Mouse (Mus musculus) inflammation-experienced regulatory T-cells, adult 6 months (primary cell): ENCODE data around the gene AC129217.1. TPM values are rescaled to one million over a fixed set of nuclear protein-coding genes. Genes with fewer than 3 reads are reported as not detected.

Experiments used
- ATAC-seq: one replicate; pipeline ENCODE4 v1.8.0; 2017
- polyA plus RNA-seq, 3 experiments: library from polyadenylated mRNA; unstranded; fragments of 100-300 nt; shearing (Covaris generic); gene quantifications; one replicate each; pipeline ENCODE4 v1.2.1; 2017

The AC129217.1 gene
- polyA plus RNA-seq, 3 experiments from 2014 or later: not detected

DNA sequence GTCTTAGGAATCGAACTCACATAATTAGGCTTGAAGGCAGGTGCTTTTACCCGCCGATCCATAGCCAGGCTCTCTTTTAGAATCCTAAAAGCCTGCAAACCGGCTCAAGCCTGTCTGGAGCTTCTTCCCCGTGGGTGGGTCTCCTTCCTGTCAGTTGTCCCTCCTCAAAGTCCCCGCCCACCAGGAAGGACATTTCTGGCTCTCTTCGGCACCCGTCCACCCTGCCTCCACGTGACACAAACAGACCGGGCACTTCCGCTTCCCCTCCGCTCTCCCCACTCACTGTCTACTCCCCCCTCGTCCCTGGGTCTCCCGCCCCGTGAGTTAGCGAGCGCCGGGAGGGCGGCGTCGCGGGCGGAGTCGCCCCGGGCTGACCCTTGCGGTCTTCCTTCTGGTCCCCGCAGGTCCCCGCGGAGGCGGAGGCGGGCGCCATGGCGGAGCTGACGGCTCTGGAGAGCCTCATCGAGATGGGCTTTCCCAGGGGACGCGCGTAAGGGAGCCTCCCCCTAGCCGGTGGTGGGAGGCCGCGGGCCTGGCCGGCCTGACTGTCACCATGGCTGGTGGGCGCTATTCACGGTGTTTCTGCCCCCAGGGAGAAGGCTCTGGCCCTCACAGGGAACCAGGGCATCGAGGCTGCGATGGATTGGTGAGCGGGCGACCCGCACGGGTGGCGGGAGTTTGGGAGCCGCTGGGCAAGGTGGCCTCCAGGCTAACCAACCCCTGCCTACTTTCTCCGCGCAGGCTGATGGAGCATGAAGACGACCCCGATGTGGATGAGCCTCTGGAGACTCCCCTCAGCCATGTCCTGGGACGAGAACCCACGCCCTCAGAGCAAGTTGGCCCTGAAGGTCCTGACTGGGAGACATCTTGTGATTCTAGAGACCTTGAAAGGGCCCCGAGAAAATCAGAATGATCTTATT is 42.0 kb downstream of the AC129217.1 start, which contains the start of gene Ubxn1:
Gene Ubxn1, plus strand, starts transcription at position 230 of the 920 bp plus-strand sequence.
- ATAC-seq: peak; percentile 98

DNA sequence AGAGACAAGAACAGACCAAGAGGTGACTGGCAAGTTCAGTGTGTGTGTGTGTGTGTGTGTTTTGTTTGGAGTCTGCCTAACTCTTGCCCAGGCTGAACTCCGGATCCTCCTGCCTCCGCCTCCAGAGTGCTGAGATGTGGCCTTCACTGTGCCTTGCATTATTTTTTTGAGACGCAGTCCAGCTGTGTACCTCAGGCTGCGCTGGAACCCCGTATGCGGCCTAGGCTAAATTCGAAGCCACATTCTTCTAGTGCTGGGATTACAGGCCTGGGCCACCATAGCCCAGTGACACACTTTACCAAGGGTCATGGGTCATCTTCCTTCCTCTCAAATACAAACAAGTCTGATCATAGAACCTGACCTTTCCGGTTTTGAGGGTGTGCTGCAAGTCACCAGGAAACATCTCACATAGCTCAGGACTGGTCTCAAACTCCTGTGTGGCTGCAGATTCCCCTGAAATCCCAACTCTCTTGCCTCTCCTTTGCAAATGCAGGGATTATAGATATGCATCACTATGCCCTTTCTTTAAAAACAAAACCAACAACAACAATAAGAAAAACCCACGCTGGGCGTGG is 42.8 kb downstream of the AC129217.1 start:
- ATAC-seq: no peak

DNA sequence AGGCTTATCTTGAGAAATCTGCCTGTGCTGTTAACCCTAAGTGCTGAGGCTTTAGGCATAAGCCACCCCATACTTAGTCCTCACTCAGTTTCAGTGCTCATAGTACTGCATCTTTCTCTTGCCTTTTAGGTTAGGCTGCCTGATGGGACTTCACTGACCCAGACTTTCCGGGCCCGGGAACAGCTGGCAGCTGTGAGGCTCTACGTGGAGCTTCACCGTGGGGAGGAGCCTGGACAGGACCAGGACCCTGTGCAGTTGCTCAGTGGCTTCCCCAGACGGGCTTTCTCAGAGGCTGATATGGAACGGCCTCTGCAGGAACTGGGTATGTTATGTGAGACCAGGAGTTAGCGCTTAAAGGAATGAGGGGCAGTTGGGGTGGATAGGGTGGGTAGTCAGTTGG is 45.5 kb downstream of the AC129217.1 start:
- ATAC-seq: no peak

DNA sequence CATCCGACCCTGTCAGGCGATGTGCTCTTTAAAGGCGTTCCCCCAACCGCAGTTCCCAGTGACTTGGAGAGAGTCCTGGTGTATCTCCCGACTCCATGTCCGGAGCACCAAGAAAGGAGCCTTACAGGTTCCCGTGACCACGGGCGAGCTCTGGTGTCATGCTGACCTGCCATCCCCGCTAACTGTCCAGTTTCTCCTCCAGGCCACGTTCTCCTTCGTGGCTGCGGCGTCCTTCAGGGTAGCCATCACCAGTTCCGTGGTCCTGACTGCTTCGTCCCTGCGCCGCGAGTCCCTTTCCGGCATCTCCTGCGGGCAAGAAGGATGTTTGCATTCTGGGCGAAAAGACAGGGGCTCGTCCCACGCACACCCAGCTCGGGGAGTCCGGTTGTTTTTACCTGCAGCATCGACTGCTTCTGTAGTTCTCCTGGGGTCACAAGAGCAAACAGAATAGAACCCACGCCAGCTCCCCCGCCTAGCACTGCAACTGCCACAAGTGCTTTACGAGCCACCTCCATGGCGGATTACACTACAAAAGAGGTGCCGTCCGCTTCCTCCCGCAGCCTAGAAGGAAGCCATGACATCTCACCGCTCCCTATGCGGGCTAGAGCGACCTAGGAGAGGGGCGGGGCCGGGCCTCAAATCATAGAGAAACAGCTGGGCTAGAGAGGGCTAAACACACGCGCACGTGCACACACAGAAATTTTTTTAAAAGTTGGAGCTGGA is 50.9 kb downstream of the AC129217.1 start, which contains the start of gene Uqcc3:
Gene Uqcc3, minus strand, starts transcription at position 613 of the 723 bp plus-strand sequence.
- ATAC-seq: peak; percentile 98

DNA sequence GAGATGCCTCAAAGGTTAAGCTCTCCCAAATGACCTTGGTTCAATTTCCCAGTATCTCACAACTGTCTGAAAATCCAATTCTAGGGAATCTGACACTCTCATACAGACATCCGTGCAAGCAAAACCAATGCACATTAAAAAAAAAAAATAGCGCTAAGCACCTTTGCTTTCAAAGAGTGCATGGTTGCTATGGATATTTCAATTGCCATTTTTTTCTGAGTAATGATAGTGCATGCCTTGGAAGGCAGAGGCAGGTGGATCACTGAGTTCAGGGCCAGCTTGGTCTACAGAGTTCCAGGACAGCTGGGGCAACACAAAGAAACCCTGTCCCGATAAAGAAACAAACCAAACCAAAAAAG is 51.4 kb downstream of the AC129217.1 start:
- peak; percentile 59 for ATAC-seq

- no peak for ATAC-seq
Measured at GRCm38 (mm10) chr19:8883616-8884015, 54.0 kb downstream of the AC129217.1 start, which contains the start of the genes Lbhd1 and Gm49403. TSS of gene Lbhd1 (plus strand) at chr19:8883732. TSS of gene Gm49403 (plus strand) at chr19:8883930.

- ATAC-seq: no peak
Measured at GRCm38 (mm10) chr19:8886916-8887584, 57.5 kb downstream of the AC129217.1 start.

DNA sequence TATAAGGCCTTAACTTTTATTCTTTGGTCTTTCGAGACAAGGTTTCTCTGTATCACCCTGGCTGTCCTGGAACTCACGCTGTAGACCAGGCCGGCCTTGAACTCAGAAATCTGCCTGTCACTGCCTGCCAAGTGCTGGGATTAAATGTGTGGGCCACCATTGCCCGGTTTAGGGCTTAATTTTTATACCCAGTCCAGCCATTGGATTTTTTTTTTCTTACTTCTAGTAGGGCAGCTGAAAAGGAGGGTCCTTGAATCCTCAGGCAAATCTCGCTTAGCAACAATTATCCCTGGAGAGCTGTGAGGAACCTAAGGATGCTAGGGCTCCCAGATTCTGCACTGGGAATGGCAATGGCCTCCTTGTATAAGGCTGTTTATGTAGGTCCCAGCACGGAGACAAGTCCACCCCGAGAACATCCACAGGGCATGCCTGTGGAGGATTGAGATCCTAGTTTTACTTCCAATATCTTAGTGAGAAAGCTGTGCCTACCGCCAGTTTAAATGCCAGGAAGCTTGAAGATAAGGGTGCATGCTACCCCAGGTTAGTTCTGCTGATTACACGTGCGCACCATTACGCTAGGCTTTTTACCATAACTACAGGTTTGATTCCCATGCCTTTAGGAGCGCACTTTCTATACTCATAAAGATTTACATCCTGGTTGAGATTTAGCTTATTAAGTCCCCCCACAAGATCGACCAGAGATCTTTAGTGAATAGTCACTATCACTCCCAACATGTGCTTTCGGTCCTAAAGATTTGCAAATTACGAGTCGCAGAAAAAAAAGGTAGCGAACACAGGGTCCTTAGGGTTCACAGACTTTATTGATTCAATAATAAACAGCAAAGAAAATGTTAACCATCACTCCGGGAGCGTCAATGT is 58.3 kb downstream of the AC129217.1 start:
- ATAC-seq: no peak

GRCm38 (mm10) chr19:8888511-8889385 is 59.2 kb downstream of the AC129217.1 start, which contains the start of the genes 1810009A15Rik and Gm49416:
TSS of gene 1810009A15Rik (plus strand) at chr19:8888853.
TSS of gene Gm49416 (plus strand) at chr19:8888926.
- ATAC-seq: peak; percentile 98

Other genes starting within 250 kb of the AC129217.1 start
- not detected for gene Slc22a8, start 238.5 kb upstream of the AC129217.1 start, polyA plus RNA-seq
- not detected for gene Slc22a6, start 211.7 kb upstream of the AC129217.1 start, polyA plus RNA-seq
- not detected for gene Chrm1, start 166.0 kb upstream of the AC129217.1 start, polyA plus RNA-seq
- 10 to 100 TPM; 60.5 to 74.4 (median 68.9) TPM for gene Slc3a2, start 106.4 kb upstream of the AC129217.1 start, polyA plus RNA-seq
- gene Wdr74, start 93.9 kb upstream of the AC129217.1 start, polyA plus RNA-seq: 10 to 100 TPM; 38.0 to 71.7 (median 66.5) TPM
- 1 to 10 TPM in 1 of 3 experiments, not detected in 2; 1.8 TPM for gene 1700092M07Rik, start 89.1 kb upstream of the AC129217.1 start, polyA plus RNA-seq
- 100 to 1,000 TPM in 2 of 3 experiments, 10 to 100 TPM in 1; 91.6 to 140 (median 134) TPM for gene Stx5a, start 88.4 kb upstream of the AC129217.1 start, polyA plus RNA-seq
- gene Nxf1, start 72.7 kb upstream of the AC129217.1 start, polyA plus RNA-seq: 100 to 1,000 TPM; 130 to 193 (median 160) TPM
- 100 to 1,000 TPM in 2 of 3 experiments, 10 to 100 TPM in 1; 96.4 to 128 (median 119) TPM for gene Tmem223, start 58.8 kb upstream of the AC129217.1 start, polyA plus RNA-seq
- 100 to 1,000 TPM; 109 to 112 (median 112) TPM for gene Tmem179b, start 55.3 kb upstream of the AC129217.1 start, polyA plus RNA-seq
- gene Taf6l, start 43.4 kb upstream of the AC129217.1 start, polyA plus RNA-seq: 1 to 10 TPM; 4.4 to 6.9 (median 5.9) TPM
- gene Polr2g, start 31.2 kb upstream of the AC129217.1 start, polyA plus RNA-seq: 100 to 1,000 TPM; 186 to 196 (median 191) TPM
- 1 to 10 TPM; 2.1 to 3.0 (median 2.7) TPM for gene Zbtb3, start 27.2 kb upstream of the AC129217.1 start, polyA plus RNA-seq
- 10 to 100 TPM; 38.6 to 60.1 (median 53.7) TPM for gene Ttc9c, start 10.4 kb upstream of the AC129217.1 start, polyA plus RNA-seq
- 1 to 10 TPM; 5.0 to 8.3 (median 5.9) TPM for gene Hnrnpul2, start 9.8 kb upstream of the AC129217.1 start, polyA plus RNA-seq
- 100 to 1,000 TPM in 1 of 3 experiments, 10 to 100 TPM in 2; 81.9 to 106 (median 95.9) TPM for gene Bscl2, start 7.7 kb downstream of the AC129217.1 start, polyA plus RNA-seq
- 1 to 10 TPM in 2 of 3 experiments, under 1 TPM in 1; 0.72 to 3.3 (median 1.6) TPM for gene Gng3, start 9.4 kb downstream of the AC129217.1 start, polyA plus RNA-seq
- under 1 TPM in 1 of 3 experiments, not detected in 2; 0.15 TPM for gene Lrrn4cl, start 21.0 kb downstream of the AC129217.1 start, polyA plus RNA-seq
- gene Ubxn1, start 41.7 kb downstream of the AC129217.1 start, polyA plus RNA-seq: 10 to 100 TPM; 56.1 to 63.1 (median 57.6) TPM
- 10 to 100 TPM; 78.4 to 90.3 (median 89.6) TPM for gene Uqcc3, start 51.1 kb downstream of the AC129217.1 start, polyA plus RNA-seq
- gene Lbhd1, start 54.0 kb downstream of the AC129217.1 start, polyA plus RNA-seq: 100 to 1,000 TPM in 1 of 3 experiments, 10 to 100 TPM in 2; 92.4 to 104 (median 94.7) TPM
- not detected for gene Gm49403, start 54.2 kb downstream of the AC129217.1 start, polyA plus RNA-seq
- 100 to 1,000 TPM; 105 to 125 (median 114) TPM for gene 1810009A15Rik, start 59.1 kb downstream of the AC129217.1 start, polyA plus RNA-seq
- 1 to 10 TPM in 1 of 3 experiments, not detected in 2; 1.1 TPM for gene Gm49416, start 59.2 kb downstream of the AC129217.1 start, polyA plus RNA-seq
- 10 to 100 TPM in 2 of 3 experiments, 1 to 10 TPM in 1; 8.5 to 11.9 (median 10.4) TPM for gene Ints5, start 63.2 kb downstream of the AC129217.1 start, polyA plus RNA-seq
- 10 to 100 TPM; 58.8 to 59.6 (median 59.4) TPM for gene Ganab, start 68.3 kb downstream of the AC129217.1 start, polyA plus RNA-seq
- 10 to 100 TPM; 11.3 to 26.1 (median 20.0) TPM for gene B3gat3, start 90.6 kb downstream of the AC129217.1 start, polyA plus RNA-seq
- 10 to 100 TPM in 1 of 3 experiments, 1 to 10 TPM in 2; 3.2 to 22.7 (median 3.4) TPM for gene Rom1, start 99.6 kb downstream of the AC129217.1 start, polyA plus RNA-seq
- gene Eml3, start 99.8 kb downstream of the AC129217.1 start, polyA plus RNA-seq: 10 to 100 TPM; 20.3 to 25.7 (median 20.4) TPM
- gene Mta2, start 112.1 kb downstream of the AC129217.1 start, polyA plus RNA-seq: 10 to 100 TPM; 78.8 to 96.7 (median 81.2) TPM
- 10 to 100 TPM; 17.6 to 38.3 (median 35.3) TPM for gene Tut1, start 124.1 kb downstream of the AC129217.1 start, polyA plus RNA-seq
- 100 to 1,000 TPM; 465 to 725 (median 677) TPM for gene Eef1g, start 137.3 kb downstream of the AC129217.1 start, polyA plus RNA-seq
- gene Ahnak, start 159.5 kb downstream of the AC129217.1 start, polyA plus RNA-seq: 10 to 100 TPM; 42.4 to 81.3 (median 54.5) TPM